Mouse (Mus musculus) NIH3T3 (cell line): ENCODE results near the gene Wdr35.
A peak's percentile ranks its signal among the peaks of the same experiment; 100 is the strongest.
"Not testable (repeated sequence)": the region's sequence is repeated elsewhere in the genome, so short reads cannot be mapped to it uniquely, and the experiment has no call there.

Source experiments
- DNase-seq: peaks from one replicate; pipeline ENCODE4 v3.0.0-alpha.2; 2012; ENCODE audit warnings: low read depth

Wdr35 gene

GRCm38 (mm10) chr12:9007146-9007545 lies 33.5 kb downstream of the Wdr35 start:
- DNase-seq: no peak

DNA sequence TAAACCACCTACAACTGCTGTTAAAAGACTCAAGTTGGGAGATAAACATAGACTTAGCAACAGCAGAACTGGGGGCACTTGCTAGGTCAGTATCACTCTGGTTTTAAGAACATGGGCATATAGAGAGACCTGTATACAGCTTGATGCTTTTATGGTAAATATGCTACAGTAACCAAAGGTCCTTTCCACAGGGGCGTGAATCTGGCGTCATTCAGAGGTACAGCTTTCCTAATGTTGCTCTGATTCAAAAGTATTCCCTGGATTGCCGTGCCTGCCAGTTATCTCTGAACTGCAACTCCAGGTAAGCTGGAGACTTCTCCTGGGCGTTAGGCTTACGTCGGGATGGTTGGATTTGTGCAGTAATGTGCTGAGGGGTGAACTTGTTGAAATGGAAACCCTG lies 34.1 kb downstream of the Wdr35 start:
- DNase-seq: no peak

GRCm38 (mm10) chr12:9010311-9010710 lies 36.6 kb downstream of the Wdr35 start:
- no peak for DNase-seq

GRCm38 (mm10) chr12:9016376-9016775 lies 42.7 kb downstream of the Wdr35 start:
- DNase-seq: no peak

DNA sequence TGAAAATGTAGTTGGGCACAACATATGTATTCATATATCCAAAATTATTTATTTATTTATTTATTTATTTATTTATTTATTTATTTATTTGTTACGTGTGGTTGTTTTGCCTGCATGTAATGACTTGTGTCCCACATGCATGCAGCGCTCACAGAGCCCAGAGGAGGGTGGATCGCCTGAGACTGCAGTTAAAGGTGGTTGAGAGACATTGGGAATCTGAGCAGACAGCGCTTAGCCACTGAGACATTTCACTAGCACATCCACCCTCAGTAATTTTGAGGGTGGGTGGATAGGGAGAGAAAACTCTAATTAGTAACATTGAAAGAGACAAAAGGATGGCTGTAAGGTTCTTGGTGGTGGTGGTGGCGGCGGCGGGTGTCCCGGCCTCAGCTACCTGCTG lies 46.7 kb downstream of the Wdr35 start:
- DNase-seq: no peak

DNA sequence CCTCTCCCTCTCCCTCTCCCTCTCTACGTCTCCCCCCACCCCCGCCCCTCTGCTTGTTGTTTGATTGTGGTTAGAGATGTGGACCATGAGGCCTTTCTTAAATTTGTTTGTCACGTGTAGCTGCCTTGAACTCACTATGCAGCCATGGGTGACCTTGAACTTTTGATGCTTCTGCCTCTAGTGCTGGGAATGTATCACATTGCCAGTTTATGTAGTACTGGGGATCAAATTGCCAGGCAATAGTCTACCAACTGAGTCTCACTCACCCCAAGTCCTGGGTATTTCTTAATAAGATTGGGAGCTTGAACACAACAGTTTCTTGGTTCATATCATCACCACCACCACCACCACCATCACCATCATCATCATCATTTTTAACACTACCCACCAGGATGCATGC lies 47.3 kb downstream of the Wdr35 start:
- no peak for DNase-seq

DNA sequence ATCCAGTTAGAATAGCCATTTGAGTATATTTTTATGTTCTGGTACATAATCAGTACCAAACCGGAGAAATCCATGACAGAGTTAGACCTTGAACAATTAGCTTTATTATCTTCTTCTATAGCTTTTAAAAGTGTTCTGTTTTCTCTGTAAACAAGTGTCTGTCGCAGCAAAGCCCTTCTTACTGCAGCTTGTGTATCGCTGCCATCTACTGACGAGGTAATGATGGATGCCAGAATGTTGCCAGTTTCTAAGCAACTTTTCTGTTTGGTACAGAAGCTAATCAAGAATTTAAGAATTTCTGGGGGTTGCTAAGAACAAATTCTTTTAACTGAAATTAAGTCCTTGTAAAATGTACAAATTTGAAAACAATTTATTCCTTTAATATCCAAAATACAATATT lies 49.3 kb downstream of the Wdr35 start:
- DNase-seq: peak; percentile 54

GRCm38 (mm10) chr12:9024071-9024470 lies 50.4 kb downstream of the Wdr35 start:
- DNase-seq: no peak

DNA sequence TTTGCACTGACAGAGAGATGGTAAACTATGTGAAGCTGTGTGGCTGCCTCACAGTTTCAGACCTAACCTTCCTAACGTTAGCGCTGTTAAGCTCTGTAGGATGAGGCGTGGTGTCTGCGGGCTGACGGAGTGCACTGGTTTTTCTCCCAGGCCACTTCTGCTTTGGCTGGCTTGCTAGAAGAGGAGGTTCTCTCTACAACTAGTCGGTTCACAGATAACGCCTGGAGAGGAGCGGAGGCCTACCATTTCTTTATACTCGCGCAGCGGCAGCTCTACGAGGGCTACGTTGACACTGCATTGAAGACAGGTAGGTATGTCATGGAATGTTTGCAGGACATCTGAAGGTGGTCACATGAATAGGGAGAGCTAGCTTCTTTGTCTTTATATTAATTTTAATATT lies 51.0 kb downstream of the Wdr35 start:
- no peak for DNase-seq

DNA sequence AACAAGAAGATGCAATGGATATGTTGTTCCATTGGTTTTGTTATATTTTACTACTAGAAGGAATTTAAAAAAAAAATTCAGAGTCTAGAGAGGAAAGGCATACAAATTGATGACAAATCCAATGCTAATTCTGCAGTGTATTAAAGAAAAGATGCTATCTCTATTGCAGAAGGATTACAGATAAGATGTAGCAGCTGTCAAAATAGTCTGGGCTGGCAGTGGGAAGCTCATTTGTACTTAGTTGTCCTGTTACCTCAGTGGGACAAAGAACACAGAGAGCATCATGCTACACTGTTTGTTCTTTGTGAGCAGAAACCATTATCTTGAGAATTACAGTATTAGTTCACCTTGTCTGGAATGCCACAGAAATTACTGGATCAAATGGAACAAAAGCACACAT lies 53.2 kb downstream of the Wdr35 start:
- DNase-seq: no peak

DNA sequence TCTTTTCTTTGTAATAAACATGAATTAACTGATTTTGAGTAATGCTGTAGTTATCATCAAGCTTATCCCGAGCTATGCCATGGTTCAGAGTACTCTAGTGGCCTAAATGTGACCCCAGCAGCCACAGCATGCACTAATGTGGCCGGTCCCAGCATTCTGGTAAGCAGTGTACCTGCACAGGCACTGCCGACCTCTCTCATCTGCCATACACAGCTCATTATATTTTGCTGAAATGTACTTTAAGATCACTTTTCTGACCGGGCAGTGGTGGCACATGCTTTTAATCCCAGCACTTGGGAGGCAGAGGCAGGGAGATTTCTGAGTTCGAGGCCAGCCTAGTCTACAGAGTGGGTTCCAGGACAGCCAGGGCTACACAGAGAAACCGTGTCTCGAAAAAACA lies 55.1 kb downstream of the Wdr35 start:
- DNase-seq: not testable (repeated sequence)

- no peak for DNase-seq
Measured at GRCm38 (mm10) chr12:9029506-9029887, 55.8 kb downstream of the Wdr35 start.

DNA sequence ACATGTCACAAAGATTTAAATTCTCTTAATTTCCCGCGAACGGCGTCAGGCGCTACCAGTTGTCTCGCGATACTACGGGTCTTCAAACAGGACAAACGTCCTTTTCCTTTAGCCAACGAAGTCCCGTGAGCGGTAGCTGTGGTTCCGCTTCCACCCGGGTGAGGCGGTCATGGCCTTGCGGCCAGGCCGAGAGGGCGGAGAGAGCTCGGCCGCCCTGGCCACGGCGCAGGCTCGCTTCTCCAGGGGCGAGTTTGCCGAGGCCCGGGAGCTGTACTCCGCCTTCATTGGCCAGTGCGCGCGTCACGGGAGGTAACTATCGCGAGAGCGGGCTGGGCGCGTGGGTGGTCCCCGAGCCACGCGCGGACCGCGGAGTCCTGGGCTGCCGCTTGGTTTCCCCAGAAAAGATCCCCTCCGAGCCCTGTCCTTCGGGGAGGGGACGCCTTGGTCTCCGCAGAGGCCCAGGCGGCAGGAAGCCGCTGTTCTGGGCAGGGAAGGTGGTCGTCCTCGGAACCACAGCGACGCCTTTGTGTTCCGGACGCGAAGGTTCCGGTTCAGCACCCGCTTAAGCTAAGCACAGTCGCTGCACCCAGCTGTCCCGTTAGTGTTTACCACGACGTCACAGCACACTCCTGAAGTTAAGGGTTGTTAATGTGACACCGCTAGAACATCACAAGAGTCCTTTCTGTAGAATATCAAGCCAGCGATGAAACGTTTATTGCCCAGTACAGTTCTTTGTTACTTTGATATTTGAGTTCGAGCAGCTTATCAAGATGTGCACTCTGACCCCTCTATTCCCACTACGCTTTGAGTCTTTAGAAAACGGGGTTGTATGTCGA lies 56.4 kb downstream of the Wdr35 start, which contains the start of gene Ttc32:
Ttc32 (plus strand) TSS at position 110 of the 836 bp plus-strand sequence.
- peak; percentile 97 for DNase-seq

- DNase-seq: no peak
Measured at GRCm38 (mm10) chr12:9031166-9031565, 57.5 kb downstream of the Wdr35 start.

GRCm38 (mm10) chr12:9033140-9033539 lies 59.4 kb downstream of the Wdr35 start:
- DNase-seq: no peak

GRCm38 (mm10) chr12:9036409-9036808 lies 62.7 kb downstream of the Wdr35 start:
- no peak for DNase-seq

- DNase-seq: no peak
Measured at GRCm38 (mm10) chr12:9040177-9040576, 66.5 kb downstream of the Wdr35 start.

GRCm38 (mm10) chr12:9040686-9041085 lies 67.0 kb downstream of the Wdr35 start:
- no peak for DNase-seq

GRCm38 (mm10) chr12:9042316-9042715 lies 68.6 kb downstream of the Wdr35 start:
- no peak for DNase-seq

- no peak for DNase-seq
Measured at GRCm38 (mm10) chr12:9042759-9043158, 69.1 kb downstream of the Wdr35 start.

DNA sequence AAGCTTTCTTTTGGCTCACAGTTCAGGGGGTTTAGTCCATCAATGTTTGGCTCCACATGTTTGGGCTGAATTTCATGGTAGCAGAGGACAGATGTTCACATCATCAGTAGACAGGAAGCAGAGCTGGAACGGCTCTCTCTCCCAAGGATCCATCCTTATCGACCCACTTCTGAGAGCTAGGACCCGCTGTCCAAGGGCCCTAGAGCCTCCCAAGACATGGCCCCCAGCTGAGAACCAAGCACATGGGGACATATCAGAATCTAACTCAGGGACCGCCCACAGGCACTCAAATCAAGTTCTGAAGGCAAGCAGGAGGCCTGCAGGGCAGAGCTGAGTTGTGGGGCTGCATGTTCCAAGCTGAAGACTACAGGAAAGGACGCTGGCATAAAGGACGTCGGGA lies 71.0 kb downstream of the Wdr35 start:
- DNase-seq: no peak

GRCm38 (mm10) chr12:9046674-9047073 lies 73.0 kb downstream of the Wdr35 start:
- DNase-seq: no peak

- DNase-seq: no peak
Measured at GRCm38 (mm10) chr12:9048090-9048489, 74.4 kb downstream of the Wdr35 start.

GRCm38 (mm10) chr12:9050824-9051223 lies 77.1 kb downstream of the Wdr35 start:
- DNase-seq: no peak
